Mouse (Mus musculus) hindlimb bud, embryonic 11.5 days (tissue): ENCODE measurements around the gene Pknox2.

Source experiments
- DNase-seq: peaks from one replicate; pipeline ENCODE4 v3.0.0-alpha.2; 2012; ENCODE audit warnings: low read depth, low spot score; ENCODE audit errors: extremely low spot score

Gene Pknox2

GRCm38 (mm10) chr9:37004676-37005075 is 142.5 kb downstream of the Pknox2 start:
- DNase-seq: no peak

GRCm38 (mm10) chr9:37001935-37002535 is 145.2 kb downstream of the Pknox2 start:
- DNase-seq: no peak

GRCm38 (mm10) chr9:36999393-36999792 is 147.8 kb downstream of the Pknox2 start:
- no peak for DNase-seq

GRCm38 (mm10) chr9:36990626-36991368 is 156.4 kb downstream of the Pknox2 start:
- DNase-seq: no peak

GRCm38 (mm10) chr9:36989991-36990390 is 157.2 kb downstream of the Pknox2 start:
- DNase-seq: no peak

- DNase-seq: no peak
Observed at GRCm38 (mm10) chr9:36985233-36985632, 162.0 kb downstream of the Pknox2 start.

GRCm38 (mm10) chr9:36976596-36977362 is 170.4 kb downstream of the Pknox2 start:
- DNase-seq: no peak

GRCm38 (mm10) chr9:36973486-36974227 is 173.6 kb downstream of the Pknox2 start:
- no peak for DNase-seq

- DNase-seq: no peak
Observed at GRCm38 (mm10) chr9:36972089-36972488, 175.1 kb downstream of the Pknox2 start.

GRCm38 (mm10) chr9:36971066-36971465 is 176.1 kb downstream of the Pknox2 start:
- DNase-seq: no peak

GRCm38 (mm10) chr9:36970651-36971050 is 176.6 kb downstream of the Pknox2 start:
- DNase-seq: peak; percentile 62

GRCm38 (mm10) chr9:36969131-36969530 is 178.1 kb downstream of the Pknox2 start:
- no peak for DNase-seq

GRCm38 (mm10) chr9:36968713-36969112 is 178.5 kb downstream of the Pknox2 start:
- no peak for DNase-seq

- DNase-seq: no peak
Observed at GRCm38 (mm10) chr9:36968236-36968635, 179.0 kb downstream of the Pknox2 start.

- peak; percentile 70 for DNase-seq
Observed at GRCm38 (mm10) chr9:36965720-36966119, 181.5 kb downstream of the Pknox2 start.

GRCm38 (mm10) chr9:36964230-36964629 is 183.0 kb downstream of the Pknox2 start:
- DNase-seq: no peak

- DNase-seq: no peak
Observed at GRCm38 (mm10) chr9:36963512-36963911, 183.7 kb downstream of the Pknox2 start.

GRCm38 (mm10) chr9:36961874-36962273 is 185.3 kb downstream of the Pknox2 start:
- no peak for DNase-seq

- no peak for DNase-seq
Observed at GRCm38 (mm10) chr9:36961153-36961552, 186.1 kb downstream of the Pknox2 start.

- no peak for DNase-seq
Observed at GRCm38 (mm10) chr9:36951133-36951484, 196.1 kb downstream of the Pknox2 start.
